Mouse (Mus musculus) embryonic facial prominence, embryonic 10.5 days (tissue): Measurements from ENCODE around the gene Gm10428. TPM values are rescaled to one million over a fixed set of nuclear protein-coding genes. Genes with fewer than 3 reads are reported as not detected.

Source experiments
- DNase-seq: peaks from one replicate; pipeline ENCODE4 v3.0.0-alpha.2; 2017; ENCODE audit warnings: low spot score
- H3K27ac ChIP-seq: fragments of 300-500 bp; sonication (generic); replicated peaks from 2 replicates; pipeline ENCODE4 v1.5.1; 2016; ENCODE audit warnings: mild to moderate bottlenecking
- H3K27me3 ChIP-seq: fragments of 300-500 bp; sonication (generic); replicated peaks from 2 replicates; pipeline ENCODE4 v1.6.1; 2016; ENCODE audit warnings: low read depth, mild to moderate bottlenecking; ENCODE audit not compliant: poor library complexity, severe bottlenecking
- H3K36me3 ChIP-seq: fragments of 300-500 bp; sonication (generic); replicated peaks from 2 replicates; pipeline ENCODE4 v1.6.1; 2016; ENCODE audit warnings: mild to moderate bottlenecking, moderate library complexity
- H3K4me1 ChIP-seq: fragments of 300-500 bp; sonication (generic); 2 replicates; pipeline ENCODE4 v1.6.1; 2016
- H3K4me3 ChIP-seq: fragments of 300-500 bp; sonication (generic); 2 replicates; pipeline ENCODE4 v1.5.1; 2016; ENCODE audit warnings: mild to moderate bottlenecking, moderate library complexity
- H3K9me3 ChIP-seq: fragments of 300-500 bp; sonication (generic); 2 replicates; pipeline ENCODE4 v1.6.1; 2016; ENCODE audit warnings: mild to moderate bottlenecking
- WGBS: fragments of 180-500 bp; shearing (Covaris S2); methylation state at CpG from one replicate; pipeline ENCODE4 v1.1.7; 2016; 5-methylcytosine and 5-hydroxymethylcytosine counted together
- polyA plus RNA-seq: library from polyadenylated mRNA; unstranded; fragments of >200 nt; fragmentation: Nextera tagmentation; extraction: Ambion mirVana; gene quantifications from 2 replicates; pipeline ENCODE4 v1.2.1, GENCODE M21; 2016

Gene Gm10428
- polyA plus RNA-seq: not detected in 2 replicates

- Histone ChIP-seq H3K4me1 (peaks cover 8% of the 10 kb centered on the region), H3K9me3 (no peaks in the 10 kb centered on the region), H3K27ac (no peak within 1 kb of the TSS), H3K27me3 (peaks cover 52% of the 10 kb centered on the region), H3K4me3 (no peak within 1 kb of the TSS), H3K36me3 (no peaks in the 10 kb centered on the region)
- no peak for DNase-seq
- WGBS: 91% methylated on average over 8 of the region's 8 CpGs
These were observed at the start of gene Gm10428 for GRCm38 (mm10) chr11:62752780-62753179. Gene Gm10428, plus strand, starts transcription at chr11:62753100.

DNA sequence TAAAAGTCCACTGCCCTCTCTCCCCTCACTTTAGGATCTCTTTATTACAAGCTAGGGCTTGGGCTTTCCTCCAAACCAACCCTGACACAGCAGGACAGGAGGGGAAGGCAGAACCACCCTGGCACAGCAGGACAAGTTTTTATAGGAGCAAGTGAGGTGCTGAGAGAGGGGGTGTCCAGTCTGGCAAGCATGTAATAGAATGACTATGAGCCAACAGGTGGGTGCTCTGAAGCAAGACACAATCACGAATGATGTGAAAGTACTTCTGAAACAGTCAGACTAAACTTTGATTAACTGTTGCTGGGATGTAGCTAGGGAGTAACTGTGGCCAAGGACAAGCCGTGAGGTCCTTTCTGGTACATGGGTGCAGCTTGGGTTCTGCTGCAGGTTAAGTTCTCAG is 46.8 kb upstream of the Gm10428 start:
- WGBS: 92% methylated on average over 2 of the region's 2 CpGs
- no peak for DNase-seq
- no peak overlapping the region for H3K4me3 ChIP-seq

GRCm38 (mm10) chr11:62708252-62708651 is 44.6 kb upstream of the Gm10428 start:
- H3K9me3 ChIP-seq: no peaks in the 10 kb centered on the region
- H3K4me1 ChIP-seq: no peaks in the 10 kb centered on the region
- no peak overlapping the region for H3K4me3 ChIP-seq
- no peak for DNase-seq
- H3K27me3 ChIP-seq: no peaks in the 10 kb centered on the region
- H3K36me3 ChIP-seq: peaks cover 36% of the 10 kb centered on the region
- H3K27ac ChIP-seq: no peak overlapping the region
- 84% methylated on average over 7 of the region's 7 CpGs for WGBS

More for the DNA sequence above, 46.8 kb upstream of the Gm10428 start:
- Histone ChIP-seq H3K36me3 (peaks cover 17% of the 10 kb centered on the region), H3K9me3 (no peaks in the 10 kb centered on the region), H3K4me1 (no peaks in the 10 kb centered on the region), H3K27ac (no peak overlapping the region), H3K27me3 (no peaks in the 10 kb centered on the region)

GRCm38 (mm10) chr11:62710657-62711056 is 42.2 kb upstream of the Gm10428 start:
- H3K36me3 ChIP-seq: peaks cover 56% of the 10 kb centered on the region
- H3K27ac ChIP-seq: no peak overlapping the region
- no peak overlapping the region for H3K4me3 ChIP-seq
- 92% methylated on average over 5 of the region's 5 CpGs for WGBS
- no peaks in the 10 kb centered on the region for H3K9me3 ChIP-seq
- no peaks in the 10 kb centered on the region for H3K4me1 ChIP-seq
- no peaks in the 10 kb centered on the region for H3K27me3 ChIP-seq
- no peak for DNase-seq

GRCm38 (mm10) chr11:62728276-62728675 is 24.6 kb upstream of the Gm10428 start:
- 92% methylated on average over 8 of the region's 8 CpGs for WGBS
- Histone ChIP-seq H3K36me3 (peaks cover 53% of the 10 kb centered on the region), H3K9me3 (no peaks in the 10 kb centered on the region), H3K27me3 (no peaks in the 10 kb centered on the region), H3K4me3 (no peak overlapping the region), H3K27ac (no peak overlapping the region), H3K4me1 (peaks cover 18% of the 10 kb centered on the region)
- DNase-seq: no peak

- H3K9me3 ChIP-seq: no peaks in the 10 kb centered on the region
- peaks cover 22% of the 10 kb centered on the region for H3K36me3 ChIP-seq
- WGBS: under 1% methylated on average over 48 of the region's 48 CpGs
- peak within 1 kb of the TSS; percentile 82 for H3K4me3 ChIP-seq
- DNase-seq: peak; percentile 95
- peaks cover 18% of the 10 kb centered on the region for H3K4me1 ChIP-seq
- peak within 1 kb of the TSS; percentile 92 for H3K27ac ChIP-seq
- H3K27me3 ChIP-seq: no peaks in the 10 kb centered on the region; the same call in 1 of the 2 replicates
These were observed 21.4 kb upstream of the Gm10428 start, which contains the start of gene Zfp287 for GRCm38 (mm10) chr11:62731311-62732021. Gene Zfp287, minus strand, starts transcription at chr11:62731905.

DNA sequence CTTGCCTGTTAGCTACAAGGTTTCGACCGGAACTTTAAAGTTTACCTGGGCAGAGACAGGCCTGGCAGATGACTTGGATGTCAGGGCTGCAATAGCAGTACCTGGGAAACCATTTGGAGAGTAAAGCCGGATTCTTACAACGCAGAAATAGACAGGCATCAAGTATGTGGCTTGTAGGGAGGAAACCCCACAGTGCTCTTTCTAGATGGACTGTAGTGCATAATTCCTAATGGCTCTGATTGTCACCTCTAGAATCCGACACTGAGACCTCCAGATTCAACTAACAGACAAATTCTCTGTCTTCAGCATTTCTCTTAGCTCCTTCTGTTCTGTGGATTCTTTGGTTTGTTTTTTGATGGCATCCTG is 20.9 kb upstream of the Gm10428 start:
- Histone ChIP-seq H3K36me3 (peaks cover 21% of the 10 kb centered on the region), H3K27ac (peak overlapping the region; percentile 92; the same call in 1 of the 2 replicates), H3K4me3 (peak overlapping the region; percentile 82), H3K4me1 (peaks cover 18% of the 10 kb centered on the region), H3K9me3 (no peaks in the 10 kb centered on the region), H3K27me3 (no peaks in the 10 kb centered on the region; the same call in 1 of the 2 replicates)
- no peak for DNase-seq
- 11% methylated on average over 5 of the region's 5 CpGs for WGBS

- Histone ChIP-seq H3K27me3 (no peaks in the 10 kb centered on the region; the same call in 1 of the 2 replicates), H3K4me1 (peaks cover 18% of the 10 kb centered on the region), H3K4me3 (no peak overlapping the region), H3K36me3 (peaks cover 14% of the 10 kb centered on the region), H3K9me3 (no peaks in the 10 kb centered on the region), H3K27ac (no peak overlapping the region)
- no peak for DNase-seq
- 88% methylated on average over 3 of the region's 3 CpGs for WGBS
These were observed 20.2 kb upstream of the Gm10428 start for GRCm38 (mm10) chr11:62732665-62733064.

GRCm38 (mm10) chr11:62741186-62741585 is 11.7 kb upstream of the Gm10428 start:
- peaks cover 30% of the 10 kb centered on the region for H3K4me1 ChIP-seq
- no peak overlapping the region for H3K4me3 ChIP-seq
- no peaks in the 10 kb centered on the region for H3K36me3 ChIP-seq
- peaks cover 4% of the 10 kb centered on the region; the same call in 1 of the 2 replicates for H3K27me3 ChIP-seq
- H3K9me3 ChIP-seq: no peaks in the 10 kb centered on the region
- DNase-seq: no peak
- 89% methylated on average over 2 of the region's 2 CpGs for WGBS
- H3K27ac ChIP-seq: peak overlapping the region; percentile 81; the same call in 1 of the 2 replicates

DNA sequence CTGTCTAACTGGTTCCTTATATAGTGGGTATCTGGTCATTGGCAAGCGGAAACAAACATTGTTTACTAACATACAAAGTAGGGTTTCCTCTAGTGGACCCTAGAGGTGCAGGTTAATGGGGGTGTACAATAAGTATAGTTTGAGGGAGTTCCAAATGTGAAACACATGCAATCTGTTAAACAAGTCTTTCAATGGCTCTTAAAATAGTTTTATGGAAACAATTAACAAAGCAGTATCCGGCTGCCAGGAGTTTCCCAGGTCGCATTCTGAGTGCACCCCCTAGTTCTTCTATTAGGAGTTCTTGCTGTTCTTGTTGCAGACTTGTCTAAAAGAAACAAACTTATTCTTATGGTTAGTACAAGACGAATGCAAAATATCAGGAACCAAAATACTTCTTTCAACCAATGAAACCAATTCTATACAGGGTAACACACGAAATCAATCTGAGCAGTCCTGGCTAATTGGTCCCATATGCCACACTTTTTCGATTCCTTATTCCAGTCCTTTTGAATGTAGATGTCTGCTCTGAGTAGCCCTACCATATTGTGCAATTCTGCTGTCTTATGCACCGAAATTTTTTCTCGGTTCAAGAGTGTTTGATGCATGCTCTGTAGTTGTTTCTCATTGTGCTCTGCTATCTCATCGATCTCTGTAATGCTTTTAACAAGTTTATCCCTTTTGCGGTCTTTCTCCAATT is 10.5 kb upstream of the Gm10428 start:
- Histone ChIP-seq H3K27me3 (peaks cover 16% of the 10 kb centered on the region), H3K4me1 (peaks cover 35% of the 10 kb centered on the region), H3K27ac (peak overlapping the region; percentile 81), H3K36me3 (no peaks in the 10 kb centered on the region), H3K4me3 (peak overlapping the region; percentile 21; the same call in 1 of the 2 replicates), H3K9me3 (no peaks in the 10 kb centered on the region)
- peak; percentile 27 for DNase-seq
- 50% methylated on average over 10 of the region's 10 CpGs for WGBS

DNA sequence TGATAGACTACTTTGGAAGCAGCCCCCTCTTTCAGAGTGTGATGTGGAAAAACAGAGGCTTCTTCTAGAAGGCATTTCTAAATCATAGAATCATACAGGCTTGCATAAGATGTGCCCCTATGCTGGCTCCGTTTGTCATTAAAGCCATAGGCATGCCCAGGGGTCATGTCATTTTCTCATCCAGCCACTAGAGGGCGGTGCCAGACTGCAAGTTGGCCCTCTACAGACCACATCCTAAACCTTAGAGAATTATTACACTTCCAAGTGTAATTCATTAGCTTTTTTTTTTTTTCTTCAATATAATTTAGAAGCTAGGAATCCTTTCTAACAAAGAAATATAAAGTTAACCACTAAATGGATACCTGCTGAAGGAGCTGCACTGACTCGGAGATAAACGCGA is 8.8 kb upstream of the Gm10428 start:
- H3K9me3 ChIP-seq: no peaks in the 10 kb centered on the region
- 48% methylated on average over 5 of the region's 5 CpGs for WGBS
- H3K27me3 ChIP-seq: peaks cover 30% of the 10 kb centered on the region
- H3K27ac ChIP-seq: no peak overlapping the region
- peaks cover 35% of the 10 kb centered on the region for H3K4me1 ChIP-seq
- no peaks in the 10 kb centered on the region for H3K36me3 ChIP-seq
- H3K4me3 ChIP-seq: no peak overlapping the region
- peak; percentile 79 for DNase-seq

GRCm38 (mm10) chr11:62746001-62746533 is 6.8 kb upstream of the Gm10428 start:
- Histone ChIP-seq H3K4me1 (peaks cover 33% of the 10 kb centered on the region), H3K4me3 (peak overlapping the region; percentile 60), H3K9me3 (no peaks in the 10 kb centered on the region), H3K27ac (peak overlapping the region; percentile 30; the same call in 1 of the 2 replicates), H3K36me3 (no peaks in the 10 kb centered on the region), H3K27me3 (peaks cover 42% of the 10 kb centered on the region)
- WGBS: 2% methylated on average over 27 of the region's 27 CpGs
- peak; percentile 79 for DNase-seq
